Comparison of ENCODE assay signal across 8 mouse cellular contexts in the genomic region with DNA sequence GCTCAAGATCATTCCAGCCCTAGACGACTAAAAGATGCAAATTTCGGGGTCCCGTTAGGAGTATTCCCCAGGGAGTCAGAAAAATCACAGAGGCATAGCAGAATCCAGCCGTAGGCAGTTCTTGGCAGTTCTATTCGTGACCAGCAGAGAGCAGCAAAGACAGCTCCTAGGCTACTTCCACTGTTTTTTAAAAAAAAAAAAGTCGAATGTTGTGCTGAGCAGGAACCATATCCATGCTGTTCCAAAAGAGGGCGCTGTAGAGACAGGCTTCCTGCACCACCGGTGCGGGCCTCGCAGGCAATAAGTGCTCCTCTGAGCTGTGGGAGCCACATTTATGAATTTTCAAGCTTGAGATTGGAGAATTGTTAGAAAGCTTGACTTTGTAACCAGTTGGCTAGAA. TPM values are rescaled to one million over a fixed set of nuclear protein-coding genes. Genes with fewer than 3 reads are reported as not detected.
DNase-seq lines count a peak whose midpoint lies in the region; ATAC-seq and TF ChIP-seq lines count a peak whose summit lies in the region.

No protein-coding gene starts in this region.

- H3K27ac ChIP-seq in midbrain, embryonic 14.5 days (replicated peaks; ENCODE audit: low read depth, low read length) = no peak overlapping the region
- H3K27ac ChIP-seq in midbrain, embryonic 13.5 days = no peak overlapping the region
- H3K27ac ChIP-seq in kidney, embryonic 14.5 days (ENCODE audit: low read depth, low read length) = no peak overlapping the region
- no peak overlapping the region for H3K27ac ChIP-seq in liver, embryonic 14.5 days

- no peaks in the 10 kb centered on the region for H3K27me3 ChIP-seq in midbrain, embryonic 14.5 days (ENCODE audit: control insufficient read depth, insufficient read depth, low read length)
- no peaks in the 10 kb centered on the region for H3K27me3 ChIP-seq in midbrain, embryonic 13.5 days
- H3K27me3 ChIP-seq in kidney, embryonic 14.5 days (ENCODE audit: control insufficient read depth, insufficient read depth, low read length) = no peaks in the 10 kb centered on the region
- no peaks in the 10 kb centered on the region for H3K27me3 ChIP-seq in liver, embryonic 14.5 days (ENCODE audit: control insufficient read depth, insufficient read depth, low read length)

- no peak overlapping the region for H3K9ac ChIP-seq in midbrain, embryonic 14.5 days (replicated peaks; ENCODE audit: low read length)
- no peak overlapping the region for H3K9ac ChIP-seq in midbrain, embryonic 13.5 days (replicated peaks)
- no peak overlapping the region for H3K9ac ChIP-seq in kidney, embryonic 14.5 days (ENCODE audit: low read depth, low read length)
- no peak overlapping the region for H3K9ac ChIP-seq in liver, embryonic 14.5 days (replicated peaks)

- no peak overlapping the region for H3K4me2 ChIP-seq in midbrain, embryonic 14.5 days (ENCODE audit: low read length)
- no peak overlapping the region for H3K4me2 ChIP-seq in midbrain, embryonic 13.5 days (replicated peaks)
- H3K4me2 ChIP-seq in kidney, embryonic 14.5 days (replicated peaks; ENCODE audit: low read depth, low read length) = no peak overlapping the region
- H3K4me2 ChIP-seq in liver, embryonic 14.5 days (ENCODE audit: low read depth) = no peak overlapping the region

- H3K4me1 ChIP-seq in midbrain, embryonic 14.5 days (ENCODE audit: control insufficient read depth, insufficient read depth, low read length) = no peaks in the 10 kb centered on the region
- no peaks in the 10 kb centered on the region for H3K4me1 ChIP-seq in midbrain, embryonic 13.5 days (replicated peaks)
- no peaks in the 10 kb centered on the region for H3K4me1 ChIP-seq in kidney, embryonic 14.5 days (ENCODE audit: control insufficient read depth, insufficient read depth, low read length)
- peaks cover 0 to 4% of the 10 kb centered on the region in 2 experiments; a peak in 2 of 4 replicates for H3K4me1 ChIP-seq in liver, embryonic 14.5 days (replicated peaks; ENCODE audit: control insufficient read depth in 2 of 2, insufficient read depth in 2 of 2, low read length in 1 of 2)

- peak; percentile 89 for DNase-seq in midbrain, embryonic 14.5 days
- peak; percentile 76 for DNase-seq in cerebellum, adult 11 months
- DNase-seq in frontal cortex, postnatal 14 days (ENCODE audit: low spot score in 2 of 2) = peak; percentile 67 to 71
- DNase-seq in liver, embryonic 14.5 days (ENCODE audit: low read depth in 3 of 3, low spot score in 3 of 3) = peak; percentile 44 to 53 (median 45)
- DNase-seq in ovary, postnatal 36 days (ENCODE audit: low spot score) = peak; percentile 67
- DNase-seq in thymus, postnatal 14 days = peak; percentile 81

- no peak overlapping the region for H3K4me3 ChIP-seq in midbrain, embryonic 14.5 days (replicated peaks; ENCODE audit: low read depth, low read length)
- H3K4me3 ChIP-seq in midbrain, embryonic 13.5 days (replicated peaks) = no peak overlapping the region
- H3K4me3 ChIP-seq in kidney, embryonic 14.5 days (ENCODE audit: low read length) = no peak overlapping the region
- H3K4me3 ChIP-seq in liver, embryonic 14.5 days (ENCODE audit: insufficient read depth in 1 of 2, low read depth in 2 of 2, low read length in 2 of 2) = no peak overlapping the region

- 13% methylated on average over 10 of the region's 10 CpGs for WGBS in midbrain, embryonic 14.5 days
- WGBS in midbrain, embryonic 13.5 days = 10% methylated on average over 10 of the region's 10 CpGs
- WGBS in kidney, embryonic 14.5 days = 8% methylated on average over 10 of the region's 10 CpGs
- WGBS in liver, embryonic 14.5 days (ENCODE audit: insufficient replicate concordance) = 7% methylated on average over 10 of the region's 10 CpGs

- no peak for TF ChIP-seq EP300 in liver, embryonic 14.5 days (IDR thresholded peaks at IDR 0.05; ENCODE audit: low read depth)

- peak; percentile 77 for TF ChIP-seq CTCF in liver, embryonic 14.5 days (IDR thresholded peaks at IDR 0.05; ENCODE audit: low read depth)

- ATAC-seq in midbrain, embryonic 14.5 days (ENCODE audit: low FRiP score, low TSS enrichment) = no peak
- no peak for ATAC-seq in midbrain, embryonic 13.5 days
- ATAC-seq in kidney, embryonic 14.5 days (ENCODE audit: low FRiP score, low TSS enrichment) = 0 out of 2 replicates have a peak, but pooled peaks have one; percentile 44
- ATAC-seq in liver, embryonic 14.5 days (ENCODE audit: insufficient read depth) = no peak

- H3K36me3 ChIP-seq in midbrain, embryonic 14.5 days (ENCODE audit: control insufficient read depth, insufficient read depth, low read length) = no peaks in the 10 kb centered on the region
- no peaks in the 10 kb centered on the region for H3K36me3 ChIP-seq in midbrain, embryonic 13.5 days
- H3K36me3 ChIP-seq in kidney, embryonic 14.5 days (ENCODE audit: control insufficient read depth, insufficient read depth, low read length) = no peaks in the 10 kb centered on the region
- H3K36me3 ChIP-seq in liver, embryonic 14.5 days (replicated peaks; ENCODE audit: control insufficient read depth, insufficient read depth, low read depth) = no peaks in the 10 kb centered on the region

- H3K9me3 ChIP-seq in midbrain, embryonic 14.5 days (ENCODE audit: control insufficient read depth, low read length) = no peaks in the 10 kb centered on the region
- H3K9me3 ChIP-seq in midbrain, embryonic 13.5 days = no peaks in the 10 kb centered on the region
- H3K9me3 ChIP-seq in kidney, embryonic 14.5 days (ENCODE audit: control insufficient read depth, low read length) = 0 out of 2 replicates have a peak, but pooled peaks cover 3% of the 10 kb centered on the region
- no peaks in the 10 kb centered on the region for H3K9me3 ChIP-seq in liver, embryonic 14.5 days (ENCODE audit: control insufficient read depth, low read length)

RNA-seq across cellular contexts. Expression of a gene that starts 1.3 kb away (rescaled TPM):
- polyA plus RNA-seq in midbrain, embryonic 14.5 days (2014; fragmentation: Nextera tagmentation; extraction: Ambion mirVana) = 15.5 and 16.1 TPM in 2 replicates
- 17.6 and 18.2 TPM in 2 replicates for polyA plus RNA-seq in midbrain, embryonic 13.5 days (2015; fragmentation: Nextera tagmentation; extraction: Ambion mirVana)
- polyA plus RNA-seq in kidney, embryonic 14.5 days (2014; fragmentation: Nextera tagmentation; extraction: Ambion mirVana) = 17.9 and 27.4 TPM in 2 replicates
- 2.1 and 2.3 TPM in 2 replicates for polyA plus RNA-seq in liver, embryonic 14.5 days (2012; rRNA removed)
- 2.9 and 3.4 TPM in 2 replicates for polyA plus RNA-seq in liver, embryonic 14.5 days (2014; fragmentation: Nextera tagmentation; extraction: Ambion mirVana)

RNA-seq across cellular contexts. Expression of a gene that starts 16.1 kb away (rescaled TPM):
- polyA plus RNA-seq in midbrain, embryonic 14.5 days (2014; fragmentation: Nextera tagmentation; extraction: Ambion mirVana) = 0.35 TPM in 1 of 2 replicates, not detected in the other
- polyA plus RNA-seq in midbrain, embryonic 13.5 days (2015; fragmentation: Nextera tagmentation; extraction: Ambion mirVana) = 0.04 and 0.21 TPM in 2 replicates
- 0.10 and 0.22 TPM in 2 replicates for polyA plus RNA-seq in kidney, embryonic 14.5 days (2014; fragmentation: Nextera tagmentation; extraction: Ambion mirVana)
- polyA plus RNA-seq in liver, embryonic 14.5 days (2012; rRNA removed) = 0.42 and 0.54 TPM in 2 replicates
- 0.25 and 0.39 TPM in 2 replicates for polyA plus RNA-seq in liver, embryonic 14.5 days (2014; fragmentation: Nextera tagmentation; extraction: Ambion mirVana)

RNA-seq across cellular contexts. Expression of a gene that starts 50.8 kb away (rescaled TPM):
- polyA plus RNA-seq in midbrain, embryonic 14.5 days (2014; fragmentation: Nextera tagmentation; extraction: Ambion mirVana) = not detected in 2 replicates
- not detected in 2 replicates for polyA plus RNA-seq in midbrain, embryonic 13.5 days (2015; fragmentation: Nextera tagmentation; extraction: Ambion mirVana)
- polyA plus RNA-seq in kidney, embryonic 14.5 days (2014; fragmentation: Nextera tagmentation; extraction: Ambion mirVana) = not detected in 2 replicates
- not detected in 2 replicates for polyA plus RNA-seq in liver, embryonic 14.5 days (2012; rRNA removed)
- polyA plus RNA-seq in liver, embryonic 14.5 days (2014; fragmentation: Nextera tagmentation; extraction: Ambion mirVana) = not detected in 2 replicates

RNA-seq across cellular contexts. Expression of a gene that starts 53.0 kb away (rescaled TPM):
- 16.8 and 18.3 TPM in 2 replicates for polyA plus RNA-seq in midbrain, embryonic 14.5 days (2014; fragmentation: Nextera tagmentation; extraction: Ambion mirVana)
- polyA plus RNA-seq in midbrain, embryonic 13.5 days (2015; fragmentation: Nextera tagmentation; extraction: Ambion mirVana) = 14.7 and 15.0 TPM in 2 replicates
- 9.9 and 10.3 TPM in 2 replicates for polyA plus RNA-seq in kidney, embryonic 14.5 days (2014; fragmentation: Nextera tagmentation; extraction: Ambion mirVana)
- polyA plus RNA-seq in liver, embryonic 14.5 days (2012; rRNA removed) = 0.38 and 0.51 TPM in 2 replicates
- 1.4 and 1.5 TPM in 2 replicates for polyA plus RNA-seq in liver, embryonic 14.5 days (2014; fragmentation: Nextera tagmentation; extraction: Ambion mirVana)
